In the genomic region with DNA sequence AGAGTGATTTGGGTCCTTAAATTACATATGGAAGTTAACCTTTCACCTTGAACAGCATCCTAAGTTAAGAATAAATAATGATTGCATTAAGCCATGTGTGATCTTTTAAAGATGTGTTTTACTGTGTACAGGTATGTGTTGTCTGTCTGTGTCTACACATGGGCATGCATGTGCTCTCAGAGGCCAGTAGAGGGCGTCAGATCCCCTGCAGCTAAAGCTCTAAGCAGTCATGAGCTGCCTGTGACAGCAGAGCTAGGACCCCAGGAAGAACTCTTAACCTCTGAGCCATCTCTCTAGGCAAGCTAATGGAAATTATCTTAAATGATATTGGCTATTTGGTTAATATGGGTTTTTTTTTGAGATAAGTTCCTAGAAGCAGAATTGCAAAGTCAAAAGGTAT, we compare ENCODE assay signal across 10 mouse cellular contexts.
DNase-seq lines count a peak whose midpoint lies in the region; ATAC-seq and TF ChIP-seq lines count a peak whose summit lies in the region.
"Had no signal": no experiment of that assay in that cellular context is flagged by ENCODE, and none has a peak within 500 bp of the region (broad histone marks: within the 10 kb centered on the region; RNA-seq: fewer than 3 reads in every experiment).

No protein-coding gene starts in this region.

- no peaks in the 10 kb centered on the region for H3K27me3 ChIP-seq in kidney, adult 2 months (replicated peaks; ENCODE audit: control insufficient read depth, insufficient read depth, low read length)
- no peaks in the 10 kb centered on the region for H3K27me3 ChIP-seq in kidney, embryonic 14.5 days (ENCODE audit: control insufficient read depth, insufficient read depth, low read length)
- H3K27me3 ChIP-seq in embryonic facial prominence, embryonic 11.5 days (ENCODE audit: control insufficient read depth, insufficient read depth, low read length): no peaks in the 10 kb centered on the region
- H3K27me3 ChIP-seq in midbrain, embryonic 15.5 days (replicated peaks): no peaks in the 10 kb centered on the region
- H3K27me3 ChIP-seq: liver, embryonic 13.5 days had no signal

- no peaks in the 10 kb centered on the region for H3K4me1 ChIP-seq in kidney, adult 2 months (ENCODE audit: control insufficient read depth, insufficient read depth, low read length)
- H3K4me1 ChIP-seq in kidney, embryonic 14.5 days (ENCODE audit: control insufficient read depth, insufficient read depth, low read length): 0 out of 2 replicates have a peak, but pooled peaks cover 2% of the 10 kb centered on the region
- no peaks in the 10 kb centered on the region for H3K4me1 ChIP-seq in embryonic facial prominence, embryonic 11.5 days (ENCODE audit: control insufficient read depth, insufficient read depth, low read length)
- peaks cover 10% of the 10 kb centered on the region for H3K4me1 ChIP-seq in midbrain, embryonic 15.5 days
- H3K4me1 ChIP-seq: liver, embryonic 13.5 days had no signal

- H3K4me2 ChIP-seq in kidney, embryonic 14.5 days (replicated peaks; ENCODE audit: low read depth, low read length): no peak overlapping the region
- H3K4me2 ChIP-seq in embryonic facial prominence, embryonic 11.5 days (ENCODE audit: low read depth, low read length): no peak overlapping the region
- H3K4me2 ChIP-seq in midbrain, embryonic 15.5 days: no peak overlapping the region
- H3K4me2 ChIP-seq: heart, embryonic 15.5 days; liver, embryonic 13.5 days had no signal

- no peak overlapping the region for H3K4me3 ChIP-seq in kidney, adult 2 months (ENCODE audit: insufficient read depth, low read depth, low read length)
- H3K4me3 ChIP-seq in kidney, embryonic 14.5 days (ENCODE audit: low read length): no peak overlapping the region
- no peak overlapping the region for H3K4me3 ChIP-seq in embryonic facial prominence, embryonic 11.5 days (ENCODE audit: low read depth, low read length)
- no peak overlapping the region for H3K4me3 ChIP-seq in midbrain, embryonic 15.5 days
- H3K4me3 ChIP-seq: heart, embryonic 15.5 days; liver, embryonic 13.5 days had no signal

- H3K36me3 ChIP-seq in kidney, adult 2 months (ENCODE audit: control insufficient read depth, insufficient read depth, low read length): no peaks in the 10 kb centered on the region
- H3K36me3 ChIP-seq in kidney, embryonic 14.5 days (ENCODE audit: control insufficient read depth, insufficient read depth, low read length): no peaks in the 10 kb centered on the region
- H3K36me3 ChIP-seq in embryonic facial prominence, embryonic 11.5 days (replicated peaks; ENCODE audit: control insufficient read depth, insufficient read depth, low read depth, low read length): no peaks in the 10 kb centered on the region
- H3K36me3 ChIP-seq in midbrain, embryonic 15.5 days (replicated peaks): no peaks in the 10 kb centered on the region
- H3K36me3 ChIP-seq: heart, embryonic 15.5 days; liver, embryonic 13.5 days had no signal

- TF ChIP-seq POLR2A in kidney, adult 2 months (IDR thresholded peaks at IDR 0.05; ENCODE audit: low read depth, low read length): no peak

- peak; percentile 37 for TF ChIP-seq CTCF in kidney, adult 2 months (conservative IDR thresholded peaks at IDR 0.05; ENCODE audit: insufficient read depth, insufficient read length, low read depth, low read length)

- no peak for DNase-seq in kidney, adult 2 months
- DNase-seq in A20 (ENCODE audit: low read depth, low spot score): peak; percentile 60
- peak; percentile 32 for DNase-seq in ES-CJ7 (ENCODE audit: low read depth, low spot score)
- DNase-seq in embryonic facial prominence, embryonic 11.5 days (ENCODE audit: low spot score): peak; percentile 38
- DNase-seq in spleen, adult 12 weeks (ENCODE audit: low spot score): no peak
- DNase-seq: kidney, adult 18-20 months; liver, embryonic 13.5 days had no signal

- H3K27ac ChIP-seq in kidney, adult 2 months (ENCODE audit: insufficient read depth, low read depth, low read length): no peak overlapping the region
- H3K27ac ChIP-seq in kidney, embryonic 14.5 days (ENCODE audit: low read depth, low read length): no peak overlapping the region
- no peak overlapping the region for H3K27ac ChIP-seq in embryonic facial prominence, embryonic 11.5 days (replicated peaks; ENCODE audit: low read depth, low read length)
- H3K27ac ChIP-seq in midbrain, embryonic 15.5 days: no peak overlapping the region
- H3K27ac ChIP-seq: heart, embryonic 15.5 days; liver, embryonic 13.5 days had no signal

- no peaks in the 10 kb centered on the region for H3K9me3 ChIP-seq in kidney, embryonic 14.5 days (ENCODE audit: control insufficient read depth, low read length)
- H3K9me3 ChIP-seq in embryonic facial prominence, embryonic 11.5 days (replicated peaks; ENCODE audit: control insufficient read depth, low read length): no peaks in the 10 kb centered on the region
- H3K9me3 ChIP-seq in midbrain, embryonic 15.5 days: no peaks in the 10 kb centered on the region
- H3K9me3 ChIP-seq: heart, embryonic 15.5 days; liver, embryonic 13.5 days had no signal

- no peak overlapping the region for H3K9ac ChIP-seq in kidney, embryonic 14.5 days (ENCODE audit: low read depth, low read length)
- H3K9ac ChIP-seq in embryonic facial prominence, embryonic 11.5 days (replicated peaks; ENCODE audit: low read length): no peak overlapping the region
- no peak overlapping the region for H3K9ac ChIP-seq in midbrain, embryonic 15.5 days
- H3K9ac ChIP-seq: heart, embryonic 15.5 days; liver, embryonic 13.5 days had no signal

- no peak for ATAC-seq in kidney, embryonic 14.5 days (ENCODE audit: low FRiP score, low TSS enrichment)
- no peak for ATAC-seq in embryonic facial prominence, embryonic 11.5 days (replicated peaks; ENCODE audit: insufficient number of reproducible peaks, low FRiP score, low TSS enrichment, low read depth)
- no peak for ATAC-seq in midbrain, embryonic 15.5 days (replicated peaks)

- WGBS in kidney, adult 2 months: 43% methylated on average over 1 of the region's 1 CpGs
- 28% methylated on average over 1 of the region's 1 CpGs for WGBS in kidney, embryonic 14.5 days
- WGBS in embryonic facial prominence, embryonic 11.5 days: 10% methylated on average over 1 of the region's 1 CpGs
- 17% methylated on average over 1 of the region's 1 CpGs for WGBS in midbrain, embryonic 15.5 days

Comparison
In these comparisons a context has a peak if more than half of its experiments do, and no peak if none do; other contexts are left out.
1. DNase-seq: peak in A20 (single experiment), ES-CJ7 (single experiment) and embryonic facial prominence, embryonic 11.5 days (single experiment); none in kidney, adult 2 months (single experiment) and spleen, adult 12 weeks (single experiment).